Mouse (Mus musculus): ENCODE results near the gene Taf13. TPM values are rescaled to one million over a fixed set of nuclear protein-coding genes. Genes with fewer than 3 reads are reported as not detected.
"Not testable (repeated sequence)": the region's sequence is repeated elsewhere in the genome, so short reads cannot be mapped to it uniquely, and the experiment has no call there.

Gene Taf13
- polyA plus RNA-seq, 1 experiment = 1.3 TPM

- Histone ChIP-seq H3K27ac (ENCODE audit: insufficient read depth, low read length) (peak within 1 kb of the TSS; percentile 89), H3K36me3 (ENCODE audit: control insufficient read depth, insufficient read depth, low read length) (peaks cover 16% of the 10 kb centered on the region), H3K27me3 (ENCODE audit: control insufficient read depth, insufficient read depth, low read length) (no peaks in the 10 kb centered on the region), H3K4me3 (ENCODE audit: extremely low read depth, insufficient read depth, insufficient read length) (peak within 1 kb of the TSS; percentile 85), H3K4me1 (ENCODE audit: control insufficient read depth, insufficient read depth, insufficient read length) (peaks cover 2% of the 10 kb centered on the region; the same call in 1 of the 2 replicates)
- peak; percentile 96 to 97 for DNase-seq (ENCODE audit: low read depth in 1 of 2, low spot score in 2 of 2)
- TF ChIP-seq POLR2A (IDR thresholded peaks at IDR 0.05; ENCODE audit: low read depth, low read length) = peak; percentile 52
- peak; percentile 9; the same call in 1 of the 2 replicates for TF ChIP-seq CTCF (IDR thresholded peaks at IDR 0.05; ENCODE audit: extremely low read depth, insufficient read depth, insufficient read length, insufficient replicate concordance)
- WGBS = under 1% methylated on average over 44 of the region's 45 CpGs
Measured at GRCm38 (mm10) chr3:108562133-108562730, 9.3 kb upstream of the Taf13 start, which contains the start of gene Tmem167b. Gene Tmem167b, minus strand, starts transcription at chr3:108562466.

- no peaks in the 10 kb centered on the region for H3K27me3 ChIP-seq (ENCODE audit: control insufficient read depth, insufficient read depth, low read length)
- WGBS = under 1% methylated on average over 15 of the region's 15 CpGs
- peak; percentile 27 to 31 for DNase-seq (ENCODE audit: low read depth in 1 of 2, low spot score in 2 of 2)
- peaks cover 2% of the 10 kb centered on the region; the same call in 1 of the 2 replicates for H3K4me1 ChIP-seq (ENCODE audit: control insufficient read depth, insufficient read depth, insufficient read length)
- H3K27ac ChIP-seq (ENCODE audit: insufficient read depth, low read length) = peak overlapping the region; percentile 77
- H3K4me3 ChIP-seq (ENCODE audit: extremely low read depth, insufficient read depth, insufficient read length) = peak overlapping the region; percentile 29
- peaks cover 15% of the 10 kb centered on the region for H3K36me3 ChIP-seq (ENCODE audit: control insufficient read depth, insufficient read depth, low read length)
- TF ChIP-seq CTCF (IDR thresholded peaks at IDR 0.05; ENCODE audit: extremely low read depth, insufficient read depth, insufficient read length, insufficient replicate concordance) (no peak), POLR2A (IDR thresholded peaks at IDR 0.05; ENCODE audit: low read depth, low read length) (no peak)
Measured at GRCm38 (mm10) chr3:108562777-108563271, 8.7 kb upstream of the Taf13 start.

- no peak; the same call in 1 of the 2 replicates for TF ChIP-seq POLR2A (IDR thresholded peaks at IDR 0.05; ENCODE audit: low read depth, low read length)
- TF ChIP-seq CTCF (IDR thresholded peaks at IDR 0.05; ENCODE audit: extremely low read depth, insufficient read depth, insufficient read length, insufficient replicate concordance) = peak; percentile 52; the same call in 1 of the 2 replicates
- Histone ChIP-seq H3K4me1 (ENCODE audit: control insufficient read depth, insufficient read depth, insufficient read length) (peaks cover 2% of the 10 kb centered on the region; the same call in 1 of the 2 replicates), H3K27me3 (ENCODE audit: control insufficient read depth, insufficient read depth, low read length) (no peaks in the 10 kb centered on the region), H3K27ac (ENCODE audit: insufficient read depth, low read length) (peak overlapping the region; percentile 77), H3K36me3 (ENCODE audit: control insufficient read depth, insufficient read depth, low read length) (peaks cover 11% of the 10 kb centered on the region), H3K4me3 (ENCODE audit: extremely low read depth, insufficient read depth, insufficient read length) (peak overlapping the region; percentile 29; the same call in 1 of the 2 replicates)
- DNase-seq (ENCODE audit: low read depth in 1 of 2, low spot score in 2 of 2) = peak; percentile 64 to 80
- 1% methylated on average over 4 of the region's 4 CpGs for WGBS
Measured at GRCm38 (mm10) chr3:108563309-108563708, 8.2 kb upstream of the Taf13 start.

GRCm38 (mm10) chr3:108567990-108568877 lies 3.3 kb upstream of the Taf13 start:
- H3K4me1 ChIP-seq (ENCODE audit: control insufficient read depth, insufficient read depth, insufficient read length) = no peaks in the 10 kb centered on the region
- H3K27ac ChIP-seq (ENCODE audit: insufficient read depth, low read length) = no peak overlapping the region
- no peak overlapping the region for H3K4me3 ChIP-seq (ENCODE audit: extremely low read depth, insufficient read depth, insufficient read length)
- no peak for DNase-seq (ENCODE audit: low read depth in 1 of 2, low spot score in 2 of 2)
- H3K27me3 ChIP-seq (ENCODE audit: control insufficient read depth, insufficient read depth, low read length) = no peaks in the 10 kb centered on the region; the same call in 1 of the 2 replicates
- 83% methylated on average over 15 of the region's 15 CpGs for WGBS
- no peaks in the 10 kb centered on the region for H3K36me3 ChIP-seq (ENCODE audit: control insufficient read depth, insufficient read depth, low read length)
- TF ChIP-seq CTCF (IDR thresholded peaks at IDR 0.05; ENCODE audit: extremely low read depth, insufficient read depth, insufficient read length, insufficient replicate concordance) = no peak

- not testable (repeated sequence) for H3K4me3 ChIP-seq (ENCODE audit: extremely low read depth, insufficient read depth, insufficient read length); H3K27me3 ChIP-seq (ENCODE audit: control insufficient read depth, insufficient read depth, low read length); DNase-seq (ENCODE audit: low read depth in 1 of 2, low spot score in 2 of 2); H3K4me1 ChIP-seq (ENCODE audit: control insufficient read depth, insufficient read depth, insufficient read length); H3K27ac ChIP-seq (ENCODE audit: insufficient read depth, low read length); H3K36me3 ChIP-seq (ENCODE audit: control insufficient read depth, insufficient read depth, low read length)
- 49% methylated on average over 3 of the region's 3 CpGs for WGBS
Measured at GRCm38 (mm10) chr3:108569636-108570035, 1.9 kb upstream of the Taf13 start.

GRCm38 (mm10) chr3:108570813-108571212 lies 685 bp upstream of the Taf13 start:
- H3K4me1 ChIP-seq (ENCODE audit: control insufficient read depth, insufficient read depth, insufficient read length) = peaks cover 7% of the 10 kb centered on the region
- no peak overlapping the region for H3K27ac ChIP-seq (ENCODE audit: insufficient read depth, low read length)
- H3K36me3 ChIP-seq (ENCODE audit: control insufficient read depth, insufficient read depth, low read length) = no peaks in the 10 kb centered on the region
- no peaks in the 10 kb centered on the region; the same call in 1 of the 2 replicates for H3K27me3 ChIP-seq (ENCODE audit: control insufficient read depth, insufficient read depth, low read length)
- DNase-seq (ENCODE audit: low read depth in 1 of 2, low spot score in 2 of 2) = no peak
- 79% methylated on average over 14 of the region's 14 CpGs for WGBS
- H3K4me3 ChIP-seq (ENCODE audit: extremely low read depth, insufficient read depth, insufficient read length) = no peak overlapping the region
- TF ChIP-seq POLR2A (IDR thresholded peaks at IDR 0.05; ENCODE audit: low read depth, low read length) (no peak), CTCF (IDR thresholded peaks at IDR 0.05; ENCODE audit: extremely low read depth, insufficient read depth, insufficient read length, insufficient replicate concordance) (no peak)
